Mouse (Mus musculus) lung, postnatal 4 days (tissue): Measurements from ENCODE around the gene Gm15085.
"Not testable (repeated sequence)": the region's sequence is repeated elsewhere in the genome, so short reads cannot be mapped to it uniquely, and the experiment has no call there.

Source experiments
- DNase-seq, 2 experiments: peaks; one replicate each; pipeline ENCODE4 v3.0.0; 2021

The Gm15085 gene

DNA sequence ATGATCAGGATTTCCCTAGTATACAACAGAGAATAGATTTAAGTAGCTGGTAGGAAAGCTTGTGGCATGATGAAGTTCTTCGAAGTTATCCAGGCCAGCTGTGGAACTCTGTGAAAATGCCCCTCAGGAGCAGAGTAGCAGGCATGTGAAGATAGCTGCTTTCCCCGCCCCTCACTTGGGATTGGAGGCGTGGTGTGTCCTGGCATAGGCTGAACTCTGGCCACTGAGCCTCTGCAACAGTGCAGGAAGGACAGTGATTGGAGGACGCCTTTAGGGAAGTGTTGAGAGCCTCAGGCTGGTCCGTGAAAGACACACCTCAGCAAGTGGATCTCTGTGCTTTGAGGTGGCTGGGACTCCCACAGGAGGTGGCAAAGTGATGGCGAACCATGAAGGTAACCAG is at the start of gene Gm15085:
Gene Gm15085, plus strand, starts transcription at position 301 of the 400 bp plus-strand sequence.
- DNase-seq = not testable (repeated sequence)
